Mouse (Mus musculus): ENCODE results near the gene Tspan5. TPM values are rescaled to one million over a fixed set of nuclear protein-coding genes. Genes with fewer than 3 reads are reported as not detected.
A peak's percentile ranks its signal among the peaks of the same experiment; 100 is the strongest.

Gene Tspan5
- total RNA-seq (2014; rRNA removed), result 156 and 165 TPM in 2 replicates
- 97.8 and 99.4 TPM in 2 replicates for polyA plus RNA-seq (2015; fragmentation: Nextera tagmentation; extraction: Ambion mirVana)

GRCm38 (mm10) chr3:138741649-138742565 is at the start of gene Tspan5:
Tspan5 (plus strand) TSS chr3:138742195.
- Histone ChIP-seq H3K4me3 (ENCODE audit: low read depth, low read length) (peak within 1 kb of the TSS; percentile 93), H3K27ac (ENCODE audit: low read depth, low read length) (peak within 1 kb of the TSS; percentile 94), H3K36me3 (ENCODE audit: insufficient read depth, low read length) (no peaks in the 10 kb centered on the region), H3K9me3 (ENCODE audit: low read length) (no peaks in the 10 kb centered on the region), H3K4me1 (ENCODE audit: insufficient read depth, low read length) (peaks cover 19% of the 10 kb centered on the region), H3K27me3 (ENCODE audit: insufficient read depth, low read length) (no peaks in the 10 kb centered on the region), H3K4me2 (ENCODE audit: low read depth, low read length, poor library complexity, severe bottlenecking) (peak within 1 kb of the TSS; percentile 79), H3K9ac (replicated peaks; ENCODE audit: low read length, poor library complexity, severe bottlenecking) (peak within 1 kb of the TSS; percentile 77)
- under 1% methylated on average over 75 of the region's 100 CpGs for WGBS
- peak; percentile 88 for ATAC-seq (ENCODE audit: low FRiP score)
- peak; percentile 92 for DNase-seq (ENCODE audit: low spot score)
- TF ChIP-seq CTCF (IDR thresholded peaks at IDR 0.05), result peak; percentile 5; the same call in 1 of the 2 replicates

- 22% methylated on average over 1 of the region's 1 CpGs for WGBS
These were observed 49.7 kb upstream of the Tspan5 start for GRCm38 (mm10) chr3:138692302-138692701.

GRCm38 (mm10) chr3:138703399-138703798 is 38.6 kb upstream of the Tspan5 start:
- no peak for DNase-seq (ENCODE audit: low spot score)
- H3K36me3 ChIP-seq (ENCODE audit: insufficient read depth, low read length), result no peaks in the 10 kb centered on the region
- TF ChIP-seq CTCF (IDR thresholded peaks at IDR 0.05), result no peak
- ATAC-seq (ENCODE audit: low FRiP score), result no peak
- H3K4me2 ChIP-seq (ENCODE audit: low read depth, low read length, poor library complexity, severe bottlenecking), result no peak overlapping the region
- H3K4me1 ChIP-seq (ENCODE audit: insufficient read depth, low read length), result peaks cover 5% of the 10 kb centered on the region; the same call in 1 of the 2 replicates
- H3K9ac ChIP-seq (replicated peaks; ENCODE audit: low read length, poor library complexity, severe bottlenecking), result no peak overlapping the region
- 82% methylated on average over 12 of the region's 12 CpGs for WGBS
- H3K27ac ChIP-seq (ENCODE audit: low read depth, low read length), result no peak overlapping the region
- no peak overlapping the region for H3K4me3 ChIP-seq (ENCODE audit: low read depth, low read length)
- no peaks in the 10 kb centered on the region for H3K9me3 ChIP-seq (ENCODE audit: low read length)
- no peaks in the 10 kb centered on the region for H3K27me3 ChIP-seq (ENCODE audit: insufficient read depth, low read length)

More at GRCm38 (mm10) chr3:138692302-138692701, 49.7 kb upstream of the Tspan5 start:
- no peak for ATAC-seq (ENCODE audit: low FRiP score)
- Histone ChIP-seq H3K27me3 (ENCODE audit: insufficient read depth, low read length) (no peaks in the 10 kb centered on the region), H3K27ac (ENCODE audit: low read depth, low read length) (no peak overlapping the region), H3K4me1 (ENCODE audit: insufficient read depth, low read length) (no peaks in the 10 kb centered on the region), H3K36me3 (ENCODE audit: insufficient read depth, low read length) (no peaks in the 10 kb centered on the region), H3K9me3 (ENCODE audit: low read length) (no peaks in the 10 kb centered on the region), H3K9ac (replicated peaks; ENCODE audit: low read length, poor library complexity, severe bottlenecking) (no peak overlapping the region), H3K4me3 (ENCODE audit: low read depth, low read length) (no peak overlapping the region), H3K4me2 (ENCODE audit: low read depth, low read length, poor library complexity, severe bottlenecking) (no peak overlapping the region)
- no peak for TF ChIP-seq CTCF (IDR thresholded peaks at IDR 0.05)
- no peak for DNase-seq (ENCODE audit: low spot score)

GRCm38 (mm10) chr3:138704469-138704868 is 37.5 kb upstream of the Tspan5 start:
- no peak overlapping the region for H3K4me3 ChIP-seq (ENCODE audit: low read depth, low read length)
- no peaks in the 10 kb centered on the region for H3K9me3 ChIP-seq (ENCODE audit: low read length)
- ATAC-seq (ENCODE audit: low FRiP score), result no peak
- H3K27me3 ChIP-seq (ENCODE audit: insufficient read depth, low read length), result no peaks in the 10 kb centered on the region
- TF ChIP-seq CTCF (IDR thresholded peaks at IDR 0.05), result no peak
- no peaks in the 10 kb centered on the region for H3K36me3 ChIP-seq (ENCODE audit: insufficient read depth, low read length)
- no peak overlapping the region for H3K9ac ChIP-seq (replicated peaks; ENCODE audit: low read length, poor library complexity, severe bottlenecking)
- H3K27ac ChIP-seq (ENCODE audit: low read depth, low read length), result no peak overlapping the region
- H3K4me2 ChIP-seq (ENCODE audit: low read depth, low read length, poor library complexity, severe bottlenecking), result no peak overlapping the region
- 62% methylated on average over 9 of the region's 9 CpGs for WGBS
- peaks cover 5% of the 10 kb centered on the region; the same call in 1 of the 2 replicates for H3K4me1 ChIP-seq (ENCODE audit: insufficient read depth, low read length)
- DNase-seq (ENCODE audit: low spot score), result no peak

- no peak for TF ChIP-seq CTCF (IDR thresholded peaks at IDR 0.05)
- Histone ChIP-seq H3K9ac (replicated peaks; ENCODE audit: low read length, poor library complexity, severe bottlenecking) (no peak overlapping the region), H3K4me3 (ENCODE audit: low read depth, low read length) (no peak overlapping the region), H3K27ac (ENCODE audit: low read depth, low read length) (no peak overlapping the region), H3K36me3 (ENCODE audit: insufficient read depth, low read length) (no peaks in the 10 kb centered on the region), H3K27me3 (ENCODE audit: insufficient read depth, low read length) (no peaks in the 10 kb centered on the region), H3K4me2 (ENCODE audit: low read depth, low read length, poor library complexity, severe bottlenecking) (no peak overlapping the region), H3K4me1 (ENCODE audit: insufficient read depth, low read length) (peaks cover 8% of the 10 kb centered on the region; the same call in 1 of the 2 replicates), H3K9me3 (ENCODE audit: low read length) (no peaks in the 10 kb centered on the region)
- 38% methylated on average over 14 of the region's 14 CpGs for WGBS
- ATAC-seq (ENCODE audit: low FRiP score), result no peak
- no peak for DNase-seq (ENCODE audit: low spot score)
These were observed 36.1 kb upstream of the Tspan5 start for GRCm38 (mm10) chr3:138705875-138706274.

GRCm38 (mm10) chr3:138709183-138709582 is 32.8 kb upstream of the Tspan5 start:
- ATAC-seq (ENCODE audit: low FRiP score) (no peak), DNase-seq (ENCODE audit: low spot score) (no peak)
- WGBS, result 78% methylated on average over 5 of the region's 5 CpGs
- no peak overlapping the region for H3K27ac ChIP-seq (ENCODE audit: low read depth, low read length)
- no peaks in the 10 kb centered on the region for H3K9me3 ChIP-seq (ENCODE audit: low read length)
- peaks cover 8% of the 10 kb centered on the region; the same call in 1 of the 2 replicates for H3K4me1 ChIP-seq (ENCODE audit: insufficient read depth, low read length)
- H3K4me2 ChIP-seq (ENCODE audit: low read depth, low read length, poor library complexity, severe bottlenecking), result no peak overlapping the region
- H3K27me3 ChIP-seq (ENCODE audit: insufficient read depth, low read length), result no peaks in the 10 kb centered on the region
- H3K9ac ChIP-seq (replicated peaks; ENCODE audit: low read length, poor library complexity, severe bottlenecking), result no peak overlapping the region
- H3K4me3 ChIP-seq (ENCODE audit: low read depth, low read length), result no peak overlapping the region
- TF ChIP-seq CTCF (IDR thresholded peaks at IDR 0.05), result no peak
- H3K36me3 ChIP-seq (ENCODE audit: insufficient read depth, low read length), result no peaks in the 10 kb centered on the region
